Mouse (Mus musculus): Measurements from ENCODE around the gene Hspa1b.

Gene Hspa1b

DNA sequence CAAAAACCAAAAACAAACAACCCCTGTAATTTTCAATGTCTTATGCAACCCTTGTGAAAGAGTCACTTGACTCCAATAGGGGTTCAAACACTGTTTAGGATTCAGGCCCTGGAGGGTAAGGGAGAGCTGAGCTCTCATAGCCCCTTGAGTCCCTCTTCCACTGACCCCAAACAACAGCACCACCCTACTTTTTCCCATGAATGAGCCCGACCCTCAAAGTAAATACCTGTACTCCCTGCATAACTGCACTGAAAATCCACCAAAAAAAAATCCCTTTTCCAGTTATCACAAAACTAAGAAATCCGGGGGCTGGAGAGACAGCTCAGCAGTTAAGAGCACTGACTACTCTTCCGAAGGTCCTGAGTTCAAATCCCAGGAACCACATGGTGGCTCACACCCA lies 3.2 kb downstream of the Hspa1b start:
- DNase-seq (ENCODE audit: low read depth, low spot score), result no peak

DNA sequence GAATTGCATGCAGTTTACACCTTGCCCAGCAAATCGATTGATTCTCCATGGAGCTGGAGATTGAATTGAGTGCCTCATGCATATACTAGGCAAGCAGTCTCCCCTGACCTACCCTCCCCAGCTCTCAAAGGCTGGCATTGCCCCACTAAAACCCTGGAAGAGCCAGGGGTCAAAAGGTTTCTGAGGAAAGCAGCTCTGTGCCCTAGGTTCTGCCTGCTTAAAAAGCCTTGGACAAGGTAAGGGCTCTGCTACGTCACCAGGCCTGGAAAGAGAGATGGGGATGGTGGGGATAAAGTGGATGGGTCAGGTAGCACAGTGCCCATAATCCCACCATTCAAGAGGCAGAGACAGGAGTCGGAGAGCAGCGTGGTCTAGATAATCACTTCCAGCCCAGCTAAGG lies 4.2 kb downstream of the Hspa1b start:
- no peak for DNase-seq (ENCODE audit: low read depth, low spot score)

DNA sequence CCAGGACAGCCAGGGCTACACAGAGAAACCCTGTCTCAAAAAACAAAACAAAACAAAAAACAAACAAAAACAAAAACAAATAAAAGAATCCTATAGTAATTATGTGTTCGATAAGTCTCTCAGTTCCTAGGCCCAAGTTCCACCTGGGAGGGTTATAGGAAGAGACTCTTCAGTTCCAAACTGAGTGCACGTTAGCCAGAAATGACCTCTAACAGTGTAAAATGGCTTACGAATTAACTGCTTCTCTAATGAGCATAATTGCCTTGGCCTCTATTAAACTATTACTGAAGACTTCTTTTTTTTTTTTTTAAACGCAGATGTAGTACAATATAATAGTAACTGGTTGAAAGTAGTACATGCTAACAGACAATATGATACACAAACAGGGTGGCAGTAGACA lies 5.1 kb downstream of the Hspa1b start:
- no peak for DNase-seq (ENCODE audit: low read depth, low spot score)

- peak; percentile 67 for DNase-seq (ENCODE audit: low read depth, low spot score)
Measured at GRCm38 (mm10) chr17:34953258-34953657, 5.8 kb downstream of the Hspa1b start.

- peak; percentile 88 for DNase-seq (ENCODE audit: low read depth, low spot score)
Measured at GRCm38 (mm10) chr17:34952378-34953040, 6.5 kb downstream of the Hspa1b start.

DNA sequence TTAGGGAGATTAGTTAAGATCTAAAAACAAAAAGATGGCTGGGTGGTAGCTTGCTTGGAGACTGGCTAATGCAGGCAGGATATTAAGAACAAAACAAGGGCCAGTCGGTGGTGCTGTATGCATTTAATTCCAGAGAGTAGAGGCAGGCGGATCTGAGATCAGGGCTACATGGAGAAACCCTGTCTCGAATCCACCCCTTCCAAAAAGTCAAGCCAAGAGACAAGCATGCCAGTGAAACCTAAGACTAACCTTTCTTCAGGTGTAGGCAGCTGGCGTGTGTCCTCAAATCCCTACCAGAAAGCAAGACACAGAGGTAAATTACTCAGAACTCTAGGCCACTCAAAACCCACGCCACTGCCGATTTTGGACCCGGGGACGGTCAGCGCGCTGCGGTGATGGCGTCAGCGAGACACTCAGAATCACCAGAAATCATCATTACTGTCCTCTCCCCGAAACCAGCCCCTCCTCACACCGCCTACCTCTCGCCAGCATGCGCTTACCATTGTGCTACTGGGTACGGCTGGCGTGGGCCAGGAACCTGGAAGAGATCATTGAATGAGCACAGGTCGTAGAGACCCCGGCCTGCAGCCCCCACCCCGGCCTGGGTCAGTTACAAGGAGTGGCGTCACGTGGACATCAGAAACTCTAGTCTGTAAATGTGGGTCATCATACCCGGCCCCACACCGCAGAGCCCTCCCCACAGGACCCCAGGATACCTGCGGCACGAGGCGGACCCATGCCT lies 7.2 kb downstream of the Hspa1b start:
- no peak for DNase-seq (ENCODE audit: low read depth, low spot score)

DNA sequence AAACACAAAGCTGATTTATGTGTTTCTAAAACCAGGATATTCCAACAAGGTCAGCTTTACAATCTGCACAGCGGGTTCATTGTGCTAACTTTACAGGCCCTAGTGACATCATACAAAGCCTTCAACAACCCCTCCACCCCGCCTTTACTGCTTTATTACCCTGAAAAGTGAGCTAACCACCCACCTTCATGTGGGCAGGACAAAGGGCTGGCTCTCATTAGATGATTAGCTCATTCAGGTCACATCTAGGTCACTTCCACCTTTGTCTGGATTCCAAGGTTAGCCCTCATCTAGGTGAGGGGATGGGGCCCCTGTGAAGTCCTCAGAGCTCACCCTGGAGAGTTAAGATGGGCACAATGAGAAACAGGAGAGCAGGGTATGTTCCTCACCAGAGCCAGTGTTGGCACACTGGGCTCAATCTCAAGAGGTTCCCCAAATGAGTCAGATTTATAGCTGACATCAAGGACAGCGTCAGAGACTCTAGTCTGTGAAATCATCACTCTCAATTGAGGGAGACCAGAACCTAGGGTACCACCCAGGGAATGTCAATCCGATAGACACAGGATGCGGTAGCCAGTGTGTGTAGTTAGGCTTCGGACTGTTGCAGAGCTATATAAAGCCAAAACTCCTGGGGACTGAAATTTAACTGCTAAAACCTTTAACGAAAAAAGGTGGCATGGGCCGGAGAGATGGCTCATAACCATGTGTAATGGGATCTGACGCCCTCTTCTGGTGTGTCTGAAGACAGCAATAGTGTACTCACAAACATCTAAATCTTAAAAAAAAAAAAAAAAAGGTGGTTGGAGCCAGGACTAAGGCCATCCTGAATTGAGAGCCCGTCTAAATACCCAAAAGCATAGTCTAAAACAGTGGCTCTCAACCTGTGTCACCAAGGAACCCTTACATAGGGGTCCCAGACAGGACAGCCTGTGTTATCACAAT lies 8.3 kb downstream of the Hspa1b start:
- DNase-seq (ENCODE audit: low read depth, low spot score), result peak; percentile 88

DNA sequence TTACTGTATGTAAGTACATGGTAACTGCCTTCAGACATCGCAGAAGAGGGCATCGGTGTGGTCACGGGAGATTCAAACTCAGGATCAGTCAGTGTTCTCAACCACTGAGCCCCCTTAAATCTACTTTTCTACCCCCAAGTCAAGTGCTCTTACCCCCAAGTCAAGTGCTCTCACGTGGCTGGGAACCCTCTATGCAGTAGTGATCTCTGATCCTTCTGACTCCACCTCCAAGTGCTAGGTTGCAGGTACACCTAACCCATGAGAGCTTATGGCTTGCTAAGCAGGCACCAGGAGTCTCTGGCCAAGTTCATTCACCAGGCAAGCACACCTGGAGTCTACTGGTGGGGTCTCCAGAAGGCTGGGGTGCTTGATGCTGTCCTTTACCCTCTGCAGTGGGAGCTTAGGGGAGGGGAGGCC lies 9.5 kb downstream of the Hspa1b start:
- DNase-seq (ENCODE audit: low read depth, low spot score), result peak; percentile 91

- peak; percentile 52 for DNase-seq (ENCODE audit: low read depth, low spot score)
Measured at GRCm38 (mm10) chr17:34948721-34949552, 10.1 kb downstream of the Hspa1b start.

DNA sequence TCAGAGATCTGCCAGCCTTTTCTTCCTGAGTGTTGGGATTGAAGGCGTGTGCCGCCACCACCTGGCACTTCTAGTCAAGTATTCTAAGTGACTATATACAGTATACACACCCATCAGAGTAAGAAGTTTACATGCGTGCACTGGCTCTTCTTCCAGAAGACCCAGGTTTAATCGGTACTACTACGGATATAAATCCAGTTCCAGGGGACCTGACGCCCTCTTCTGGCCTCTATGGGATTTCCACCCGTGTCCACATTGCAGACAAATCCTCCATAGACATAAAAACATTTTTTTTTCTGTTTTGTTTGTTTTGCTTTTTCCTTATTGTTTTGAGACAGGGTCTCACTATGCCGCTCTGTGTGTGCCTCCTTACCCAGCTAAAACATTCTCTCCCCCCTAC lies 11.4 kb downstream of the Hspa1b start:
- peak; percentile 70 for DNase-seq (ENCODE audit: low read depth, low spot score)

- DNase-seq (ENCODE audit: low read depth, low spot score), result no peak
Measured at GRCm38 (mm10) chr17:34946486-34947140, 12.4 kb downstream of the Hspa1b start.

GRCm38 (mm10) chr17:34944362-34944761 lies 14.7 kb downstream of the Hspa1b start:
- DNase-seq (ENCODE audit: low read depth, low spot score), result no peak

DNA sequence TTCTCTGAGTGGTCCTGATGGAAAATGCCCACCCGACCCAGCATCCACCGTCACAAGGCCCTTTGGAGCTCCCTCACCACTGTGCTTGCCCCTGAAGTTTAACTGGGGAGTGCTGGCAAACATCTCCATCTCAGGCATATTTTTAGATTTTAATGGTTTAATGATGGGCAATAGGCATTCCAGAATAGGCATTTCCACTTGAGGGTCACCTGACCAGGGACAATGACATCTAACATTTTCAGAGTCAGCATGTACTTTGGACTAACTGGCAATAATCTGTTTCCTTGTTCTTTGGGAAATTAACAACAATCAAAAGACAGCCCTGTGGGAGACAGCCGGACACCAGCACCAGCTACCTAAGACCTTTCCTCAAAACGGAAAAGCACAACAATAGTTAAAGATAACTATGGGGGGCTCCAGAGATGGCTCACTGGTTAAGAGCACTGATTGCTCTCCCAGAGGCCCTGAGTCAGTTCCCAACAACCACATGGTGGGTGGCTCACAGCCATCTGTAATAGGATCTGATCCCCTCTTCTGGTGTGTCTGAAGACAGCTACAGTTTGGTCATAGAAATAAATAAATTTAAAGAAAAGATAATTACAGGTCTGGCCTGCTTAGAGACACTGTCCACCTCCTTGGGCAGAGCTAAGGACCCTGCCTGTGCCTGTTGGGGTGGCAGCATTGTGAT lies 15.8 kb downstream of the Hspa1b start:
- no peak for DNase-seq (ENCODE audit: low read depth, low spot score)

- DNase-seq (ENCODE audit: low read depth, low spot score), result peak; percentile 74
Measured at GRCm38 (mm10) chr17:34941344-34942041, 17.5 kb downstream of the Hspa1b start.

DNA sequence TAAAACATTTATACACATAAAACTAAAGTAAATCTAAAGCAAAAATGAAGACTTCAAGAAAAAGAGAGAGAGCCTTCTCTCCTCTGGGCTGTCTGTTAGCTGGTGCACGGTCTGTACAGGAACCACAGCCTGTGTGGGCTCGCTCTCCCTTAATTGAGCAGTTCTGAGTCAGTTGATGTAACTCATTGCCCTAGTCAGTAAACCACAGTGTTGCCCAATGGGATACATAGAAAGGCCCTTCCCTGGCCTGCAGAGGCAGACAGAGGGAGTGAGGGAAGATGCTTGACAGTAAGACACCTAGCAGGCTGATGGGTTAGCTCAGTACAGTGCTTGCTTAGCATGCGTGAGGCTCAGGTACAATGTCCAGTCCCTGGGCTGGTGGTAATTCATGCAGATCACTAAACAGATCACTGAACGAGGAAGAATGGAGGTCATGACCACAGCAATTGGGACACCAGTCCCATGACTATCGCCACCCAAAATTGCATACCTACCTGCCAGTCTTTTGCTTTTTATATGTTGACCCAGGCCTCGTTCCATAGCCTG lies 21.0 kb downstream of the Hspa1b start:
- no peak for DNase-seq (ENCODE audit: low read depth, low spot score)

- DNase-seq (ENCODE audit: low read depth, low spot score), result no peak
Measured at GRCm38 (mm10) chr17:34934830-34935229, 24.2 kb downstream of the Hspa1b start.

DNA sequence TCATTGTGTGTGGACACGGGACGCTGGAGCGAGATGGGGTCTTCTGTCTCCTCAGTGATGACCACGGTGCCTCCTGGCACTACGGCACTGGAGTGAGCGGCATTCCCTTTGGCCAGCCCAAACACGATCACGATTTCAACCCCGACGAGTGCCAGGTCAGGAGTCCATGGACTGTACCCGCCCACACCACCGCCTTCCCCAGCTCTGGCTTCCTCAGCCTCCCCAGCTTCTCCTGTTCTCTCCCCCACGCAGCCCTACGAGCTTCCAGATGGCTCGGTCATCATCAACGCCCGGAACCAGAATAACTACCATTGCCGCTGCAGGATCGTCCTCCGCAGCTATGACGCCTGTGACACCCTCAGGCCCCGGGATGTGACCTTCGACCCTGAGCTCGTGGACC lies 25.0 kb downstream of the Hspa1b start:
- DNase-seq (ENCODE audit: low read depth, low spot score), result no peak

DNA sequence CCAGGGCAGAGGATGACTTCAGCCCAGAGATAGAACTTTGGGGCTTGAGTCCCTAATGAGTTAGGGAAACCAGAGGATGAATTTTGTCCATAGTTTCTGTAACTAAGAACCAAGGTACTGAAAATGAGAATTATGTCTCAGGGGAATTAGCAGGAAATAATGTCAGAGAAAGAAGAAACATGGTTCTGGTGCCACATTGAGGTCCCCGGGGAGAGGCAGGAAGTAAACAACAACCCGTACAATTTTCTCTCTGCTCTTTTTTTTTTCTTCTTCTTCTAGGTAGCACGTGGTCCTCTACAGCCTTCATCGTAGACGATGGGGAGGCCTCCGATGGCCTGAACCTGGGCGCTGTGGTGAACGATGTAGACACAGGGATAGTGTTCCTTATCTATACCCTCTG lies 26.8 kb downstream of the Hspa1b start:
- no peak for DNase-seq (ENCODE audit: low read depth, low spot score)

DNA sequence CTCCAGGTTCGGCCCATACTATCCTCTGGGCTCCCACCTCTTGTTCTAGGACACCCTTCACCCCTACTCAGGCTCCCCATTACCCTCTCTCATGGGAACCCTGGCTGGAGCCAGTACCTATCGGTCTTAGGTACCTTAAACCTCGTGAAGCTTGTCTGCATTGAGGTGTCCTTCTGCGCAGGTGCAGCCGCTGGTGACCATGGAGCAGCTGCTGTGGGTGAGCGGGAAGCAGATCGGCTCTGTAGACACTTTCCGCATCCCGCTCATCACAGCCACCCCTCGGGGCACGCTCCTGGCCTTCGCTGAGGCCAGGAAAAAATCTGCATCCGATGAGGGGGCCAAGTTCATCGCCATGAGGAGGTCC lies 27.3 kb downstream of the Hspa1b start:
- no peak for DNase-seq (ENCODE audit: low read depth, low spot score)
